Mouse (Mus musculus): ENCODE results near the gene Epb41. TPM values are rescaled to one million over a fixed set of nuclear protein-coding genes. Genes with fewer than 3 reads are reported as not detected.

Epb41 gene
- polyA plus RNA-seq, 1 experiment from 2014 or later: 173 TPM

DNA sequence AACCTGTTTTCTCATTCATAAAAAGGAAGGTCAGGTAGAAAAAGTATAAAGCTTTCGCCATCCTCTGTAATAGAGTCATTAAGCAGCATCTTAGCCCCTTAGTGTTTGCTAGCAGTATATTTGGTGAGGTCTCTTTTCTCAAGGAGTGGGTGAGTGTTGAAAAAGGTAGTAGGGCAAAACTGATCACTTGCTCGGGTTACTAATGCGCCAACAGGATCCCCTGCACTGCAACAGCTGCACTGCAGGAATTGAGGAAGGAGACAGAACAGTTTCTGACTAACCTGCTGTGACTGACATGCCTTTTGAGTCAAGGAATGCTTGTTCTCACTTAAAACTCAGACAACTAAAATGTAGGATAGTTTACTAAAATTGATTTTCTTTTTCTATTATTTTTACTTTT lies 199.9 kb downstream of the Epb41 start:
- Histone ChIP-seq H3K4me1 (replicated peaks) (peaks cover 49% of the 10 kb centered on the region), H3K9me3 (no peaks in the 10 kb centered on the region), H3K4me3 (peak overlapping the region; percentile 95), H3K27ac (peak overlapping the region; percentile 100; the same call in 1 of the 2 replicates), H3K27me3 (ENCODE audit: insufficient read depth, poor library complexity, severe bottlenecking) (no peaks in the 10 kb centered on the region), H3K36me3 (0 out of 2 replicates have a peak, but pooled peaks cover 4% of the 10 kb centered on the region)
- 52% methylated on average over 3 of the region's 3 CpGs for WGBS
- no peak for DNase-seq (ENCODE audit: low spot score)

DNA sequence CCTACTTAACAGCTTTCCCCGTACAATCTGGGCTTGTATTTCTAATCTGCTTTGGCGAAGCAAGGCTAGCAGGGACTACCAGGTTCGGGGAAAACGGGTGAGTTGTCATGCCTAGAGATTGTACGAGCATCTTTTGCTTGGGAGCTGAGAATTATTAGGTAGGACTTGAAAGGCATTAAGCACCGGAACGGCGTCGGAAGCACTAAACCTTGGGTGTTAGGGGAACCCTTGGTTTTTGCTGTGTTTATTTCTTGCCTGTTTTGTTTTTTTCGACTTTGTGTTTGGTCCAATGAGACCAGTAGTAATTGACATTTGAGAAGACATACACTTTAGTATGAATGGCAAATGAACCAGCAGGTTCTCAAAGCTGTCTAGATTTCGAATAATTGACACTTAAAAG lies 200.6 kb downstream of the Epb41 start:
- H3K36me3 ChIP-seq: 0 out of 2 replicates have a peak, but pooled peaks cover 4% of the 10 kb centered on the region
- WGBS: 6% methylated on average over 11 of the region's 11 CpGs
- no peaks in the 10 kb centered on the region for H3K9me3 ChIP-seq
- H3K27me3 ChIP-seq (ENCODE audit: insufficient read depth, poor library complexity, severe bottlenecking): no peaks in the 10 kb centered on the region
- peaks cover 42% of the 10 kb centered on the region for H3K4me1 ChIP-seq (replicated peaks)
- no peak for DNase-seq (ENCODE audit: low spot score)
- H3K4me3 ChIP-seq: peak overlapping the region; percentile 95
- peak overlapping the region; percentile 100 for H3K27ac ChIP-seq

DNA sequence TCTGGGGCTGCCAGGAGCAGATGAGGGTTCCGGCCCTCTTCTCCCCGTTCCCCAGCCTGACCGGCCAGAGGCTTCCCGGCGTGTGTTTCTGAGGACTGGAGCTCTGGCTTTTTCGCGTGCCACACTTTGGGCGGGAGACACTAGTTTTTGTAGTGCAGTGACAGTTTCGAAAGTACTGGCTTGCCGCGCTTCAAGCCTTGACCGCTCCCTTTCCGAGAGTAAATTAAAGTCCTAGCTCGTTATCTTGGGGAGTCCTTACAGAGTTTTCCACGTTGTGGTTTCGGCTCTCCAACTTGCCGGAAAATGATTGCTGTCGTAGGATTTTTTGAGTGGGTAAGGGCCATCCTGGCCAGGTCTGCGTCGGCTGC lies 201.0 kb downstream of the Epb41 start:
- Histone ChIP-seq H3K4me1 (replicated peaks) (peaks cover 40% of the 10 kb centered on the region), H3K4me3 (peak overlapping the region; percentile 95), H3K27ac (peak overlapping the region; percentile 100), H3K9me3 (no peaks in the 10 kb centered on the region), H3K36me3 (0 out of 2 replicates have a peak, but pooled peaks cover 4% of the 10 kb centered on the region), H3K27me3 (ENCODE audit: insufficient read depth, poor library complexity, severe bottlenecking) (no peaks in the 10 kb centered on the region)
- under 1% methylated on average over 20 of the region's 20 CpGs for WGBS
- no peak for DNase-seq (ENCODE audit: low spot score)

Other genes starting within 250 kb of the Epb41 start
- 17.0 and 17.2 TPM in 2 replicates for gene Ptpru, start 237.0 kb downstream of the Epb41 start, polyA plus RNA-seq (2016; fragmentation: Nextera tagmentation; extraction: Ambion mirVana)
- 47.0 and 58.6 TPM in 2 replicates for gene Mecr, start 231.9 kb downstream of the Epb41 start, polyA plus RNA-seq (2016; fragmentation: Nextera tagmentation; extraction: Ambion mirVana)
- gene Srsf4, start 201.7 kb downstream of the Epb41 start, polyA plus RNA-seq (2016; fragmentation: Nextera tagmentation; extraction: Ambion mirVana): 139 and 141 TPM in 2 replicates
- 0.73 and 1.1 TPM in 2 replicates for gene Tmem200b, start 153.6 kb downstream of the Epb41 start, polyA plus RNA-seq (2016; fragmentation: Nextera tagmentation; extraction: Ambion mirVana)
- 0.14 TPM in 1 of 2 replicates, not detected in the other for gene Gm10300, start 624 bp downstream of the Epb41 start, polyA plus RNA-seq (2016; fragmentation: Nextera tagmentation; extraction: Ambion mirVana)
- 0.07 and 0.20 TPM in 2 replicates for gene Oprd1, start 69.2 kb upstream of the Epb41 start, polyA plus RNA-seq (2016; fragmentation: Nextera tagmentation; extraction: Ambion mirVana)
- gene Ythdf2, start 137.0 kb upstream of the Epb41 start, polyA plus RNA-seq (2016; fragmentation: Nextera tagmentation; extraction: Ambion mirVana): 136 and 142 TPM in 2 replicates
- gene Gmeb1, start 186.3 kb upstream of the Epb41 start, polyA plus RNA-seq (2016; fragmentation: Nextera tagmentation; extraction: Ambion mirVana): 42.5 and 45.3 TPM in 2 replicates
- 60.9 and 62.1 TPM in 2 replicates for gene Taf12, start 199.1 kb upstream of the Epb41 start, polyA plus RNA-seq (2016; fragmentation: Nextera tagmentation; extraction: Ambion mirVana)
- gene Rab42, start 228.1 kb upstream of the Epb41 start, polyA plus RNA-seq (2016; fragmentation: Nextera tagmentation; extraction: Ambion mirVana): 0.77 and 0.96 TPM in 2 replicates

All from hindbrain, embryonic 10.5 days (tissue).